ENCODE assay signal across 8 mouse cellular contexts in the genomic region with DNA sequence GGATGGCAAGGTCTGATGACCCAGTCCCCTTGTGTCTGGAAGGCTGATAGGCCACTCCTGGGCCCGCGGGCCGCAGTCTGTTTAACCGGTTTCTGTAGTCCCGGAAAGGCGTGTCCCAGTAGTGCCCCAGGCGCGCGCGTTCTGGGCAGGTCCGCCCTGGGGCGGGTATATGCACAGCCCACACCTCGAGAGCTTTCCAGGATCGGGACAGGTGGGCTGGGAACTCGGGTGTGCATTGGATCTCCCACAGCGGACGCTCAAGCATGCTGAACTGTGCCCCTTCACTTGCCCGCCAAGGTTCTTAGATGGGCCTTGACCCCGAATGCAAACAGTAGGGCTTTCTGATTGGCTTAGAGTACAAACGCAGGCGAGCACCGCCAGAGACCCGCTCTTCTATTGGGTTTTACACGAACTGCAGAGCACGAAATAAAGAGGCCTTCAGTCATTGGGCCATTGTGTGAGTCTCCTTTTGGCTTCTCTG. TPM values are rescaled to one million over a fixed set of nuclear protein-coding genes. Genes with fewer than 3 reads are reported as not detected.
DNase-seq lines count a peak whose midpoint lies in the region; ATAC-seq and TF ChIP-seq lines count a peak whose summit lies in the region.

No protein-coding gene starts in this region.

- ATAC-seq in heart, embryonic 14.5 days (ENCODE audit: insufficient number of reproducible peaks, insufficient read depth, low FRiP score, low read depth), result peak; percentile 55
- ATAC-seq in limb, embryonic 15.5 days (ENCODE audit: insufficient number of reproducible peaks, low FRiP score, low TSS enrichment, low read depth), result peak; percentile 41
- ATAC-seq in midbrain, embryonic 15.5 days (replicated peaks), result peak; percentile 92

- no peak for DNase-seq in left cerebral cortex, adult 2 months (ENCODE audit: extremely low spot score in 1 of 2, low spot score in 2 of 2)
- DNase-seq in left cerebral cortex, adult 18-20 months (ENCODE audit: low spot score in 2 of 2), result no peak
- DNase-seq in urinary bladder, postnatal 14 days (ENCODE audit: low spot score), result peak; percentile 90
- no peak for DNase-seq in right cerebral cortex, postnatal 25 days

- peak overlapping the region; percentile 100 for H3K27ac ChIP-seq in left cerebral cortex, adult 2 months
- H3K27ac ChIP-seq in bone marrow macrophage, adult 2 months (ENCODE audit: insufficient read depth, low read depth, low read length), result peak overlapping the region; percentile 91
- peak overlapping the region; percentile 95 to 100 for H3K27ac ChIP-seq in heart, embryonic 14.5 days (replicated peaks in 1 of 2; ENCODE audit: control insufficient read depth in 1 of 2, insufficient read depth in 1 of 2, low read depth in 2 of 2, low read length in 2 of 2)
- peak overlapping the region; percentile 99 for H3K27ac ChIP-seq in limb, embryonic 15.5 days
- H3K27ac ChIP-seq in midbrain, embryonic 15.5 days, result peak overlapping the region; percentile 99

- WGBS in heart, embryonic 14.5 days, result 1% methylated on average over 25 of the region's 25 CpGs
- WGBS in limb, embryonic 15.5 days, result under 1% methylated on average over 25 of the region's 25 CpGs
- WGBS in midbrain, embryonic 15.5 days, result under 1% methylated on average over 25 of the region's 25 CpGs

- H3K9ac ChIP-seq in heart, embryonic 14.5 days (ENCODE audit: low read length), result peak overlapping the region; percentile 91
- peak overlapping the region; percentile 31; the same call in 1 of the 2 replicates for H3K9ac ChIP-seq in limb, embryonic 15.5 days
- peak overlapping the region; percentile 81 for H3K9ac ChIP-seq in midbrain, embryonic 15.5 days

- no peaks in the 10 kb centered on the region for H3K9me3 ChIP-seq in heart, embryonic 14.5 days (ENCODE audit: control insufficient read depth, low read length)
- H3K9me3 ChIP-seq in limb, embryonic 15.5 days, result no peaks in the 10 kb centered on the region
- no peaks in the 10 kb centered on the region for H3K9me3 ChIP-seq in midbrain, embryonic 15.5 days

- H3K27me3 ChIP-seq in heart, embryonic 14.5 days (ENCODE audit: control insufficient read depth, insufficient read depth, low read length), result no peaks in the 10 kb centered on the region
- no peaks in the 10 kb centered on the region for H3K27me3 ChIP-seq in limb, embryonic 15.5 days
- no peaks in the 10 kb centered on the region for H3K27me3 ChIP-seq in midbrain, embryonic 15.5 days (replicated peaks)

- no peak for TF ChIP-seq CTCF in left cerebral cortex, adult 2 months (IDR thresholded peaks at IDR 0.05)
- no peak for TF ChIP-seq CTCF in bone marrow macrophage, adult 2 months (IDR thresholded peaks at IDR 0.05; ENCODE audit: low read depth, low read length)

- H3K36me3 ChIP-seq in heart, embryonic 14.5 days (ENCODE audit: control insufficient read depth, insufficient read depth, low read length), result no peaks in the 10 kb centered on the region
- no peaks in the 10 kb centered on the region for H3K36me3 ChIP-seq in limb, embryonic 15.5 days
- no peaks in the 10 kb centered on the region for H3K36me3 ChIP-seq in midbrain, embryonic 15.5 days (replicated peaks)

- intact Hi-C loops in left cerebral cortex, adult 2 months (cut with DNase I), result loop anchor here (1.0 to 10.0 kb wide), 4 partner anchors 51 to 249 kb away; a partner anchor contains a TSS

- H3K4me2 ChIP-seq in heart, embryonic 14.5 days (ENCODE audit: low read length), result peak overlapping the region; percentile 79
- H3K4me2 ChIP-seq in limb, embryonic 15.5 days, result peak overlapping the region; percentile 77
- H3K4me2 ChIP-seq in midbrain, embryonic 15.5 days, result peak overlapping the region; percentile 80

- peak overlapping the region; percentile 87 for H3K4me3 ChIP-seq in left cerebral cortex, adult 2 months
- H3K4me3 ChIP-seq in bone marrow macrophage, adult 2 months (ENCODE audit: insufficient read depth, low read length), result peak overlapping the region; percentile 68
- H3K4me3 ChIP-seq in heart, embryonic 14.5 days (ENCODE audit: control insufficient read depth in 1 of 2, insufficient read depth in 1 of 2, low read depth in 1 of 2, low read length in 2 of 2), result peak overlapping the region; percentile 70 to 90
- H3K4me3 ChIP-seq in limb, embryonic 15.5 days, result peak overlapping the region; percentile 75
- H3K4me3 ChIP-seq in midbrain, embryonic 15.5 days, result peak overlapping the region; percentile 78

- no peak for TF ChIP-seq POLR2A in bone marrow macrophage, adult 2 months (IDR thresholded peaks at IDR 0.05; ENCODE audit: borderline replicate concordance, low read depth, low read length)

- H3K4me1 ChIP-seq in bone marrow macrophage, adult 2 months (ENCODE audit: control insufficient read depth, insufficient read depth, low read length), result peaks cover 30% of the 10 kb centered on the region
- H3K4me1 ChIP-seq in heart, embryonic 14.5 days (ENCODE audit: control insufficient read depth in 2 of 2, insufficient read depth in 2 of 2, low read length in 2 of 2), result peaks cover 3 to 15% of the 10 kb centered on the region in 2 experiments; a peak in 3 of 4 replicates
- peaks cover 18% of the 10 kb centered on the region for H3K4me1 ChIP-seq in limb, embryonic 15.5 days
- H3K4me1 ChIP-seq in midbrain, embryonic 15.5 days, result peaks cover 24% of the 10 kb centered on the region

RNA-seq across cellular contexts. Expression of a gene that starts 0.4 kb away (rescaled TPM):
- total RNA-seq in left cerebral cortex, adult 2 months (2021), result 10 to 100 TPM; 23.1 to 24.5 TPM
- total RNA-seq in left cerebral cortex, adult 18-20 months (2021), result 10 to 100 TPM; 20.4 to 20.7 TPM
- polyA plus RNA-seq in bone marrow macrophage, adult 2 months (2012; ENCODE audit: insufficient read depth, insufficient read length, missing spikeins), result 6.3 and 8.3 TPM in 2 replicates
- polyA plus RNA-seq in heart, embryonic 14.5 days (2014; fragmentation: Nextera tagmentation; extraction: Ambion mirVana), result 3.7 and 4.2 TPM in 2 replicates
- 4.4 and 4.7 TPM in 2 replicates for polyA plus RNA-seq in limb, embryonic 15.5 days (2015; fragmentation: Nextera tagmentation; extraction: Ambion mirVana)
- polyA plus RNA-seq in midbrain, embryonic 15.5 days (2015; fragmentation: Nextera tagmentation; extraction: Ambion mirVana), result 8.9 and 9.9 TPM in 2 replicates

Comparison
In these comparisons a context has a peak if more than half of its experiments do, and no peak if none do; other contexts are left out.
1. ATAC-seq: peak in every context shown above with its lines; median percentile 92 in midbrain, embryonic 15.5 days; 55 in heart, embryonic 14.5 days; 41 in limb, embryonic 15.5 days.
2. H3K9ac ChIP-seq: peak in every context shown above with its lines; median percentile 91 in heart, embryonic 14.5 days; 81 in midbrain, embryonic 15.5 days; 31 in limb, embryonic 15.5 days.